Mouse (Mus musculus) hindbrain, postnatal 0 days (tissue): ENCODE measurements around the gene Asic1. TPM values are rescaled to one million over a fixed set of nuclear protein-coding genes. Genes with fewer than 3 reads are reported as not detected.
A peak's percentile ranks its signal among the peaks of the same experiment; 100 is the strongest.

Experiments used
- ATAC-seq: fragments of 200-750 bp; cut with Nextera tagmentation; 2 replicates; pipeline ENCODE4 v1.8.0; 2017; ENCODE audit warnings: mild to moderate bottlenecking, moderate TSS enrichment, moderate library complexity
- DNase-seq: peaks from one replicate; pipeline ENCODE4 v3.0.0-alpha.2; 2015; ENCODE audit warnings: low spot score
- H3K27ac ChIP-seq: fragments of 300-500 bp; sonication (generic); 2 replicates; pipeline ENCODE4 v1.5.1; 2014; ENCODE audit warnings: mild to moderate bottlenecking
- H3K27me3 ChIP-seq: fragments of 300-500 bp; sonication (generic); 2 replicates; pipeline ENCODE4 v1.6.1; 2014; ENCODE audit warnings: low read length, mixed read lengths; ENCODE audit not compliant: insufficient read depth
- H3K36me3 ChIP-seq: fragments of 300-500 bp; sonication (generic); 2 replicates; pipeline ENCODE4 v1.6.1; 2014; ENCODE audit warnings: low read length, mixed read lengths; ENCODE audit not compliant: insufficient read depth
- H3K4me1 ChIP-seq: fragments of 300-500 bp; sonication (generic); 2 replicates; pipeline ENCODE4 v1.6.1; 2014; ENCODE audit warnings: antibody characterized with exemption, low read length, mixed read lengths; ENCODE audit not compliant: insufficient read depth
- H3K4me2 ChIP-seq: fragments of 300-500 bp; sonication (generic); 2 replicates; pipeline ENCODE4 v1.6.1; 2014; ENCODE audit warnings: low read depth, mild to moderate bottlenecking, low read length, moderate library complexity, mixed read lengths
- H3K4me3 ChIP-seq: fragments of 300-500 bp; sonication (generic); 2 replicates; pipeline ENCODE4 v1.5.1; 2014; ENCODE audit warnings: low read length
- H3K9ac ChIP-seq: fragments of 300-500 bp; sonication (generic); replicated peaks from 2 replicates; pipeline ENCODE4 v1.6.1; 2014; ENCODE audit warnings: mild to moderate bottlenecking, low read length, moderate library complexity, mixed read lengths
- H3K9me3 ChIP-seq: fragments of 300-500 bp; sonication (generic); 2 replicates; pipeline ENCODE4 v1.6.1; 2016; ENCODE audit warnings: low read length, mixed read lengths
- CTCF ChIP-seq: IDR thresholded peaks from 2 replicates; pipeline ENCODE4 v1.5.1; 2016; ENCODE audit warnings: antibody characterized with exemption, control low read depth, low read depth
- WGBS: fragments of 180-500 bp; shearing (Covaris S2); extraction: QIAGEN DNeasy Blood & Tissue Kit; methylation state at CpG from one replicate; pipeline ENCODE4 v1.1.7; 2014; 5-methylcytosine and 5-hydroxymethylcytosine counted together
- polyA plus RNA-seq: library from polyadenylated mRNA; unstranded; fragments of >200 nt; fragmentation: Nextera tagmentation; extraction: Ambion mirVana; gene quantifications from 2 replicates; pipeline ENCODE4 v1.2.1, GENCODE M21; 2015
- total RNA-seq: library from RNA; depleted of rRNA; stranded (reverse); fragments of >200 nt; gene quantifications from 2 replicates; pipeline ENCODE4 v1.2.3, GENCODE M21; 2014

Asic1 gene
- total and polyA plus RNA-seq, 2 experiments from 2014 or later, result 37.1 to 143 TPM

DNA sequence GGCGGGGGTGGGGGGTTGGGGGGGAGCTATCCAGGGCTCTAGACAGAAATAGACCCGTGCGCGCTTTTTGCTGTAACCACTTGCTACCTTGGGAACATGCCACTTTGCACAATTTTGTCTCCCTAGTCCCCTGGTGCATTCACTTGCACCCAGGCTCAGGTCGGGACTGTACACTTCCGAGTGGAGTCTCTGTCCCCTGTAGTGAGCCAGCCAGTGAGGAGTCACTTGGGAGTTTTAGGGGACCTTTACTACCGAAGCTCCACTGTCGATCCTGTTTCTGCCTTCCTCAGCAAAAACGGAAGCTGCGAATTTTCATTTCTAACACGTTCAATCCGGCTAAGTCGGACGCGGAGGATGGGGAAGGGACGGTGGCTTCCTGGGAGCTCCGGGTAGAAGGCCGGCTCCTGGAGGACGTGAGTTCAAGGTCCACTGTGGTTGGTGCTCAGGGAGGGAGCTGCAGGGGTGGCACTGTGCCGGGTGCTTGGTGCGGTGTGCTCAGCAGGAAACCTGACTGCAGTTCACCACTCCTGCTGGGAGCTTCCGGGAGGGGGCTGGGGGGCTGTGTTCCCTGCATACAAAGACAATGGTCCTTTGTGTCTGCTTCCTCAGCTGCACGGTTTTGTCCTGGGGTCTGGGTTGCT, 34.0 kb downstream of the Asic1 start:
- H3K27ac ChIP-seq, result peak overlapping the region; percentile 33; the same call in 1 of the 2 replicates
- H3K9me3 ChIP-seq, result no peaks in the 10 kb centered on the region
- no peaks in the 10 kb centered on the region for H3K27me3 ChIP-seq
- H3K4me1 ChIP-seq, result peaks cover 14% of the 10 kb centered on the region; the same call in 1 of the 2 replicates
- TF ChIP-seq CTCF, result no peak
- no peak for DNase-seq
- H3K4me2 ChIP-seq, result peak overlapping the region; percentile 67
- 14% methylated on average over 23 of the region's 23 CpGs for WGBS
- H3K4me3 ChIP-seq, result peak overlapping the region; percentile 28
- peak overlapping the region; percentile 40 for H3K9ac ChIP-seq
- ATAC-seq, result no peak
- peaks cover 26% of the 10 kb centered on the region for H3K36me3 ChIP-seq

DNA sequence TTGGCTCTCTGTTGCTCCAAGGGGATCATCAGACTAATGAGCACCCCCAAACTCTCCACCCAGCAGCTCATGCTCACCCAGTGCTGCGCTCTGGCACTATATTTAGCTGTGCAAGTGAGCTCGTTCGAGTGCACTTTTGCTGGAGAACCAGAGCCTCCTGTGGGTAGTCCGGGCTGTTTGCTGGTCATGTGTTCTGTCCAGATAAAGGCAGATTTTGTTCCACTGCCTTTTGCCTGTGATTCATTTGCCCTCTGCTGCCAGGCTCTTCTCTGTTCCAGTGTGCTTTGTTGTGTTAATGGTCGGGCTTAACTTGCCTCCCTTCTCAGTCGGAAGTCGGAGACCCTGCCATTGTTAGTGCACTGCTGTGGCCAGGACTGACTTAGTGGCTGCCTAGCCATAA, 34.7 kb downstream of the Asic1 start:
- peaks cover 33% of the 10 kb centered on the region for H3K36me3 ChIP-seq
- no peak for TF ChIP-seq CTCF
- WGBS, result 21% methylated on average over 7 of the region's 7 CpGs

DNA sequence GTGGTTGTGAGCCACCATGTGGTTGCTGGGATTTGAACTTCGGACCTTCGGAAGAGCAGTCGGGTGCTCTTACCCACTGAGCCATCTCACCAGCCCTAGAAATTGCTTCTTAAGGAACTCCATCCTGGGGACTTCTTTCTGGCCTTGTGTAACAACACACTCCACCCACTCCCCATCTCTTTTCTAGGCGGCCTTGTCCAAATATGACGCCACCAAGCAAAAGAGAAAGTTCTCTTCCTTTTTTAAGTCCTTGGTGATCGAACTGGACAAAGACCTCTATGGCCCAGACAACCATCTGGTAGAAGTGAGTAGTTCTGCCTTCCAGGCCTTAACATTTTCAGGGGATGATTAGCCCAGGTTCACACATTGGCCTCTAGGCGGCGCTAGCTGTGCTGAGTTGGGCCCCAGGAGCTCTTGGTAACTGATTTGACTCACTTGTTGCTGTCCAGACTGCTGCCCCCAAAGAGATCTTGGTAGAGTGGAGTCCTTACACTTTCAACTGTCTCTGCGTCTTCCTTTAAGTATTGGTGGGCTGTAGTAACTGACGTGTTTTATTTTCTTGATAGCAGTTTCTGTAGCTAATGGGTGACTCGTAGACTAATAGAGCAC, 35.4 kb downstream of the Asic1 start, which contains the start of gene Gm17349:
TSS of gene Gm17349 (minus strand) at position 51 of the 609 bp plus-strand sequence.
- Histone ChIP-seq H3K4me1 (peaks cover 14% of the 10 kb centered on the region; the same call in 1 of the 2 replicates), H3K4me2 (peak within 1 kb of the TSS; percentile 67), H3K4me3 (peak within 1 kb of the TSS; percentile 28), H3K9me3 (no peaks in the 10 kb centered on the region), H3K36me3 (peaks cover 38% of the 10 kb centered on the region), H3K27ac (peak within 1 kb of the TSS; percentile 33; the same call in 1 of the 2 replicates), H3K27me3 (no peaks in the 10 kb centered on the region), H3K9ac (peak within 1 kb of the TSS; percentile 40)
- TF ChIP-seq CTCF, result peak; percentile 83
- ATAC-seq (no peak), DNase-seq (peak; percentile 83)
- 52% methylated on average over 11 of the region's 11 CpGs for WGBS

More for the DNA sequence above, 34.7 kb downstream of the Asic1 start:
- no peaks in the 10 kb centered on the region for H3K9me3 ChIP-seq
- H3K4me1 ChIP-seq, result peaks cover 14% of the 10 kb centered on the region; the same call in 1 of the 2 replicates
- H3K4me2 ChIP-seq, result peak overlapping the region; percentile 67
- peak; percentile 31 for DNase-seq
- peak overlapping the region; percentile 40; the same call in 1 of the 2 replicates for H3K9ac ChIP-seq
- peak overlapping the region; percentile 33; the same call in 1 of the 2 replicates for H3K27ac ChIP-seq
- no peaks in the 10 kb centered on the region for H3K27me3 ChIP-seq
- H3K4me3 ChIP-seq, result peak overlapping the region; percentile 28
- no peak for ATAC-seq

DNA sequence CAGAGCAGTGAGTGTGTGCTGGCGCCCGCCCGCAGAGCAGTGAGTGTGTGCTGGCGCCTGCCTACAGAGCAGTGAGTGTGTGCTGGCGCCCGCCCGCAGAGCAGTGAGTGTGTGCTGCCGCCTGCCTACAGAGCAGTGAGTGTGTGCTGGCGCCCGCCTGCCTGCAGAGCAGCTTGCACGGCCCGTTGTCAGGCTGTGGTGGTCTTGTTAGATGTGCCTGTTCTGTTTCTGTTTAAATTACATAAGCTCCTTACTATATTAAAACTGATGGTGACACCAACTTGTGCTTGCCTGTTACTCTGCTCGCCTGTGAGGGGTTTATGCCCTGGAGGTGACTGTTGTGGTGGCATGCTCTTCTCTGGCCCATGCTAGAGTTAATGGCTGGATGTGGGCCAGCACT, 38.0 kb downstream of the Asic1 start:
- Histone ChIP-seq H3K27ac (no peak overlapping the region), H3K9me3 (no peaks in the 10 kb centered on the region), H3K9ac (no peak overlapping the region), H3K4me2 (no peak overlapping the region), H3K4me3 (no peak overlapping the region), H3K4me1 (peaks cover 8% of the 10 kb centered on the region; the same call in 1 of the 2 replicates), H3K36me3 (peaks cover 64% of the 10 kb centered on the region), H3K27me3 (no peaks in the 10 kb centered on the region)
- WGBS, result 95% methylated on average over 13 of the region's 13 CpGs
- TF ChIP-seq CTCF, result no peak
- ATAC-seq (no peak), DNase-seq (no peak)

DNA sequence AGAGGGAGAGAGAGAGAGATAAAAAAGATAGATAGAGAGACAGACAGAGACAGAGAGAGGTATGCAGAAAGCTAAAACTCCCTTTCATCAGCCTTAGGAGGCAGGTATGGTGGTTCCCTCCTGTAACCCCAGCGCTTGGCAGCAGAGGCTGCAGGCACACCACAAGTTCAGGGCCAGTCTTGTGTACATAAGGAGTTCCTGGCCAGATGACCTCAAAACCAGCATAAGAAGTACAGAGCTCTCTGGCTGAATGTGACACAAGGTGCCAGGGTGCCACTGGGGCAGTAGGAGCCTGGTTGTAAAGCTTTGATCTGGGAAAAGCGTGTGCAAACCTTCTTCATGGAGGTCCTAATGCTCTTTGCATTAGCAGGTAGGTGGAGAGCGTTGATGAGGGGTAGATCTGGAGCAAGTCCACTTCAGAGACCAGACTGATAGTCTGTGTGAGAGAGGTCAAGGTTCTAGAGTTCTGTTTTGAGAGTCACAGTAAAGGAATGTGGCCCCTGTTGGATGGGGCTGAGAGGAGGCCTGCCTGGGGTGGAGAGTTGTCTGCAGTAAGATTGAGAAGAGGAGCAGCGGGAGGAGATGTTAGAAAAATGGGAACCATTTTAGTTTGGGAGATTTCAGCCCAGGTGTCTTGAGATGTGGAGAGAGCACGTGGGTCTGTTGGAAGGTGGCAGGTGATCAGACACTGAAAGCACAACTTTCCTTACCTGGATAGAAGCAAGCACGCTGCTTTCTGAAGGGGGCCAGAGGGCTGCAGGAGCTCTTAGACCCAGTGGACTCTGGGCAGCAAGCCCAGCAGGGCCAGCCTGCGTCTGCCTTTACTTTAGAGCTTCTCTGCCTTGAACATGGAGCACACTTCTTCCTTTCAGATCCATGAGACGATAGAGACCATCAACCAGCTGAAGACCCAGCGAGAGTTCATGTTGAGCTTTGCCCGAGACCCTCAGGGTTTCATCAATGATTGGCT, 40.3 kb downstream of the Asic1 start:
- TF ChIP-seq CTCF, result no peak
- Histone ChIP-seq H3K4me3 (no peak overlapping the region), H3K27me3 (no peaks in the 10 kb centered on the region), H3K27ac (no peak overlapping the region), H3K4me2 (no peak overlapping the region), H3K9me3 (no peaks in the 10 kb centered on the region), H3K36me3 (peaks cover 69% of the 10 kb centered on the region), H3K9ac (no peak overlapping the region), H3K4me1 (no peaks in the 10 kb centered on the region)
- no peak for DNase-seq
- no peak for ATAC-seq
- WGBS, result 92% methylated on average over 10 of the region's 10 CpGs

GRCm38 (mm10) chr15:99711491-99711890, 41.3 kb downstream of the Asic1 start:
- Histone ChIP-seq H3K27me3 (no peaks in the 10 kb centered on the region), H3K4me2 (no peak overlapping the region), H3K36me3 (peaks cover 62% of the 10 kb centered on the region), H3K9me3 (no peaks in the 10 kb centered on the region), H3K4me1 (peaks cover 9% of the 10 kb centered on the region; the same call in 1 of the 2 replicates), H3K27ac (no peak overlapping the region), H3K4me3 (no peak overlapping the region), H3K9ac (no peak overlapping the region)
- 75% methylated on average over 3 of the region's 3 CpGs for WGBS
- no peak for TF ChIP-seq CTCF
- ATAC-seq (no peak), DNase-seq (no peak)
